Mouse (Mus musculus) liver, postnatal 0 days (tissue): ENCODE data around the gene Gm12355. TPM values are rescaled to one million over a fixed set of nuclear protein-coding genes. Genes with fewer than 3 reads are reported as not detected.
A peak's percentile ranks its signal among the peaks of the same experiment; 100 is the strongest.
"Not testable (repeated sequence)": the region's sequence is repeated elsewhere in the genome, so short reads cannot be mapped to it uniquely, and the experiment has no call there.

ENCODE experiments used
- ATAC-seq: fragments of 200-750 bp; cut with Nextera tagmentation; 2 replicates; pipeline ENCODE4 v1.8.0; 2017; ENCODE audit warnings: mild to moderate bottlenecking, moderate library complexity
- DNase-seq: peaks from one replicate; pipeline ENCODE4 v3.0.0-alpha.2; 2016
- H3K27ac ChIP-seq: fragments of 300-500 bp; sonication (generic); 2 replicates; pipeline ENCODE4 v1.5.1; 2014; ENCODE audit warnings: antibody characterized with exemption, moderate library complexity, mild to moderate bottlenecking, low read depth
- H3K27me3 ChIP-seq: fragments of 300-500 bp; sonication (generic); 2 replicates; pipeline ENCODE4 v1.6.1; 2014; ENCODE audit warnings: low read length, control low read depth, mixed read lengths; ENCODE audit not compliant: insufficient read depth
- H3K36me3 ChIP-seq: fragments of 300-500 bp; sonication (generic); replicated peaks from 2 replicates; pipeline ENCODE4 v1.6.1; 2014; ENCODE audit warnings: mild to moderate bottlenecking, control low read depth, low read length, moderate library complexity, mixed read lengths; ENCODE audit not compliant: insufficient read depth
- H3K4me1 ChIP-seq: fragments of 300-500 bp; sonication (generic); 2 replicates; pipeline ENCODE4 v1.6.1; 2014; ENCODE audit warnings: antibody characterized with exemption, mild to moderate bottlenecking, control low read depth; ENCODE audit not compliant: insufficient read depth
- H3K4me2 ChIP-seq: fragments of 300-500 bp; sonication (generic); 2 replicates; pipeline ENCODE4 v1.6.1; 2014; ENCODE audit warnings: low read depth, mild to moderate bottlenecking, low read length, moderate library complexity, mixed read lengths
- H3K4me3 ChIP-seq: fragments of 300-500 bp; sonication (generic); 2 replicates; pipeline ENCODE4 v1.5.1; 2014; ENCODE audit warnings: low read depth, low read length
- H3K9ac ChIP-seq: fragments of 300-500 bp; sonication (generic); replicated peaks from 2 replicates; pipeline ENCODE4 v1.6.1; 2014; ENCODE audit warnings: mild to moderate bottlenecking, moderate library complexity
- H3K9me3 ChIP-seq: fragments of 300-500 bp; sonication (generic); 2 replicates; pipeline ENCODE4 v1.6.1; 2016; ENCODE audit warnings: mild to moderate bottlenecking, control low read depth, low read length, mixed read lengths
- CTCF ChIP-seq: sonication (generic); IDR thresholded peaks from 2 replicates; pipeline ENCODE4 v1.5.1; 2016; ENCODE audit warnings: antibody characterized with exemption, low read depth
- EP300 ChIP-seq: IDR thresholded peaks from 2 replicates; pipeline ENCODE4 v1.6.1; 2016; ENCODE audit warnings: antibody characterized with exemption, low read depth, mild to moderate bottlenecking
- WGBS: fragments of 180-500 bp; shearing (Covaris S2); extraction: QIAGEN DNeasy Blood & Tissue Kit; methylation state at CpG from one replicate; pipeline ENCODE4 v1.1.7; 2014; ENCODE audit not compliant: insufficient replicate concordance; 5-methylcytosine and 5-hydroxymethylcytosine counted together
- polyA plus RNA-seq: library from polyadenylated mRNA; unstranded; fragments of >200 nt; fragmentation: Nextera tagmentation; extraction: Ambion mirVana; gene quantifications from 2 replicates; pipeline ENCODE4 v1.2.1, GENCODE M21; 2015

Gm12355 gene
- polyA plus RNA-seq, 1 experiment from 2014 or later, result 0.39 TPM

DNA sequence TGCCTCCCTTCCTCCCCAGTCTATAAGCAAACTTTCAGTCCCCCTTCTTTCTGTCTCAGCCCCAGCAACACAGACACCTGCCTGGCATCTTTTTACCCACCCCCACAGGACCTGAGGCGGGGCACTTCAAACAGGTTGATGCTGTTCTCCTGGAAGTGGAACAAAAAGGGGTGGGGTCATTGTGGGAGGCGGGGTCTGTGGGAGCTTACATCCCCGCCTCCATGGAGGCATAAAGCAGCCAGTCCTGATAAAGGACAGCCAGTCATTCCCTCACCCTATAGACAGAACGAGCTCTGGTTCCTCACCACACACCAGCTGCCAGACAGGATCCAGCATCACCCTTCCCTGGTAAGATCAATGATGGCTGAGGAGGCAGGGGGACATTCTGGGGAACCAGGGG is 38.6 kb upstream of the Gm12355 start, which contains the start of gene Gsdma:
Gene Gsdma (plus strand): TSS at position 261 of the 400 bp plus-strand sequence.
- TF ChIP-seq EP300 (no peak), CTCF (no peak)
- Histone ChIP-seq H3K9me3 (no peaks in the 10 kb centered on the region), H3K9ac (no peak within 1 kb of the TSS), H3K27me3 (peaks cover 13% of the 10 kb centered on the region), H3K4me2 (no peak within 1 kb of the TSS), H3K4me1 (0 out of 2 replicates have a peak, but pooled peaks cover 2% of the 10 kb centered on the region), H3K4me3 (no peak within 1 kb of the TSS), H3K27ac (no peak within 1 kb of the TSS), H3K36me3 (no peaks in the 10 kb centered on the region)
- DNase-seq (no peak), ATAC-seq (no peak)
- 37% methylated on average over 4 of the region's 4 CpGs for WGBS

- H3K27me3 ChIP-seq, result 0 out of 2 replicates have a peak, but pooled peaks cover 2% of the 10 kb centered on the region
- DNase-seq (peak; percentile 49), ATAC-seq (peak; percentile 47; the same call in 1 of the 2 replicates)
- no peaks in the 10 kb centered on the region for H3K9me3 ChIP-seq
- TF ChIP-seq EP300 (no peak), CTCF (peak; percentile 88)
- H3K9ac ChIP-seq, result no peak overlapping the region
- H3K36me3 ChIP-seq, result no peaks in the 10 kb centered on the region
- no peak overlapping the region for H3K4me3 ChIP-seq
- 0 out of 2 replicates have a peak overlapping the region, but pooled peaks have one; percentile 29 for H3K4me2 ChIP-seq
- H3K27ac ChIP-seq, result no peak overlapping the region
- 0 out of 2 replicates have a peak, but pooled peaks cover 2% of the 10 kb centered on the region for H3K4me1 ChIP-seq
- 6% methylated on average over 6 of the region's 6 CpGs for WGBS
Measured at GRCm38 (mm10) chr11:98660517-98660916, 35.1 kb upstream of the Gm12355 start.

- not testable (repeated sequence) for H3K36me3 ChIP-seq, H3K27ac ChIP-seq, H3K9ac ChIP-seq, H3K4me2 ChIP-seq, H3K4me1 ChIP-seq, H3K27me3 ChIP-seq, H3K9me3 ChIP-seq, H3K4me3 ChIP-seq
- ATAC-seq (peak; percentile 56), DNase-seq (peak; percentile 69)
- peak; percentile 80 for TF ChIP-seq CTCF
- 6% methylated on average over 7 of the region's 7 CpGs for WGBS
Measured at GRCm38 (mm10) chr11:98655076-98655475, 29.6 kb upstream of the Gm12355 start.

GRCm38 (mm10) chr11:98646459-98646858 is 21.0 kb upstream of the Gm12355 start, which contains the start of gene Gsdma2:
TSS of gene Gsdma2 (plus strand) at chr11:98646759.
- TF ChIP-seq CTCF, result no peak
- no peak for TF ChIP-seq EP300
- H3K27me3 ChIP-seq, result peaks cover 3% of the 10 kb centered on the region; the same call in 1 of the 2 replicates
- H3K4me1 ChIP-seq, result no peaks in the 10 kb centered on the region
- no peaks in the 10 kb centered on the region for H3K9me3 ChIP-seq
- 39% methylated on average over 2 of the region's 2 CpGs for WGBS
- no peak for DNase-seq
- ATAC-seq, result no peak
- no peak within 1 kb of the TSS for H3K4me2 ChIP-seq
- no peak within 1 kb of the TSS for H3K27ac ChIP-seq
- no peak within 1 kb of the TSS for H3K9ac ChIP-seq
- no peaks in the 10 kb centered on the region for H3K36me3 ChIP-seq
- H3K4me3 ChIP-seq, result no peak within 1 kb of the TSS

DNA sequence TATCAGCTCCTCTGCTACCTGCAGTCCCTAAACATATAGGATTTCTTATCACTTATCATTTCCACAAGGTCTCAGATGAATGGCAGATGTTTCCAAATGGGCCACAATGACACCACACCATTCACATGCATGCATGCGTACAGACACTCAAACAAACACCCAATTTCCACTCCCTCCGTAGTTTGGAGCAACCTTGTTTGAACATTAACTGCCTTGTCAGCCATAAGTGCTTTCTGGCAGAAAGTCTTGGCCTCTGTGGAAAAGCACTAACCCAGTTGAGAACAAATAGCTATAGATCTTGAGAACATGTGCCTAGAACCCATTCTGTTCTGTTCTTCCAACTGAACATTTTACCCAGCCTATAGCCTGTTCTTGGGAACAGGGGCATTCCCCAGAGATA is 20.5 kb upstream of the Gm12355 start:
- peaks cover 3% of the 10 kb centered on the region; the same call in 1 of the 2 replicates for H3K27me3 ChIP-seq
- H3K4me1 ChIP-seq, result no peaks in the 10 kb centered on the region
- TF ChIP-seq EP300 (no peak), CTCF (no peak)
- H3K36me3 ChIP-seq, result no peaks in the 10 kb centered on the region
- WGBS, result 46% methylated on average over 2 of the region's 2 CpGs
- no peak overlapping the region for H3K9ac ChIP-seq
- H3K9me3 ChIP-seq, result no peaks in the 10 kb centered on the region
- no peak overlapping the region for H3K27ac ChIP-seq
- H3K4me2 ChIP-seq, result no peak overlapping the region
- DNase-seq (no peak), ATAC-seq (no peak)
- H3K4me3 ChIP-seq, result no peak overlapping the region

GRCm38 (mm10) chr11:98644757-98645156 is 19.3 kb upstream of the Gm12355 start:
- H3K9ac ChIP-seq, result no peak overlapping the region
- DNase-seq (no peak), ATAC-seq (no peak)
- H3K4me2 ChIP-seq, result no peak overlapping the region
- H3K4me1 ChIP-seq, result no peaks in the 10 kb centered on the region
- no peaks in the 10 kb centered on the region for H3K9me3 ChIP-seq
- no peak overlapping the region for H3K4me3 ChIP-seq
- H3K27ac ChIP-seq, result no peak overlapping the region
- H3K36me3 ChIP-seq, result no peaks in the 10 kb centered on the region
- WGBS, result 73% methylated on average over 3 of the region's 3 CpGs
- TF ChIP-seq CTCF, result no peak
- TF ChIP-seq EP300, result no peak
- no peaks in the 10 kb centered on the region for H3K27me3 ChIP-seq

GRCm38 (mm10) chr11:98640091-98640490 is 14.6 kb upstream of the Gm12355 start:
- no peak for TF ChIP-seq CTCF
- no peak for TF ChIP-seq EP300
- DNase-seq, result no peak
- no peaks in the 10 kb centered on the region for H3K9me3 ChIP-seq
- no peak overlapping the region for H3K4me2 ChIP-seq
- ATAC-seq, result no peak
- no peaks in the 10 kb centered on the region for H3K4me1 ChIP-seq
- no peaks in the 10 kb centered on the region for H3K27me3 ChIP-seq
- no peak overlapping the region for H3K4me3 ChIP-seq
- H3K36me3 ChIP-seq, result no peaks in the 10 kb centered on the region
- WGBS, result 39% methylated on average over 5 of the region's 5 CpGs
- no peak overlapping the region for H3K9ac ChIP-seq
- H3K27ac ChIP-seq, result no peak overlapping the region
